21 mouse cellular contexts compared by ENCODE assay signal in the genomic region with DNA sequence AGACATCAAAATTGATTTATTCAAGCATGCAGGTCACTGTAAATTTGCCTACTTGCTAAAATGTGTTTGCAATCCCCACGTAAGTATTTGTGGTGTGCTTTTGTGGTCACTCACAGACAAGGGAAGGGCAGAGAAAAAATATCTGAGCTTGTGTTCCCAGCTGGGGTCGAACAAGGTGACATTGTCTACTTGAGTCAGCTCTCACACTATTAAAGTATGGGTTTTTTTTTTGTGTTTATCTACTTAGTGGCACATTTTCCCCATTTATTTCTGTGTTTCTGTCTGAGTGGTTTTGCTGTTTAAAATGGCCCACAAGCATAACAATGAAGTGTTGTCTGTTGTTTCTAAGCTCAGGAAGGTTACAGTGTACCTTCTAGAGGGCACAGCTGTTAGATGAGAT.
"Had no signal": no experiment of that assay in that cellular context is flagged by ENCODE, and none has a peak within 500 bp of the region (broad histone marks: within the 10 kb centered on the region; RNA-seq: fewer than 3 reads in every experiment).

No protein-coding gene starts in this region.

- H3K4me2 ChIP-seq: intestine, embryonic 15.5 days; kidney, embryonic 15.5 days; liver, embryonic 13.5 days; midbrain, embryonic 13.5 days; neural tube, embryonic 13.5 days had no signal

- H3K4me1 ChIP-seq: liver, embryonic 13.5 days; megakaryocyte, embryonic 14.5 days; midbrain, embryonic 10.5 days; midbrain, embryonic 13.5 days had no signal

- H3K9ac ChIP-seq: intestine, embryonic 15.5 days; kidney, embryonic 15.5 days; liver, embryonic 13.5 days; midbrain, embryonic 13.5 days; neural tube, embryonic 13.5 days had no signal

- H3K36me3 ChIP-seq: intestine, embryonic 15.5 days; kidney, embryonic 15.5 days; liver, embryonic 13.5 days; midbrain, embryonic 10.5 days; midbrain, embryonic 13.5 days; neural tube, embryonic 13.5 days had no signal

- H3K9me3 ChIP-seq: intestine, embryonic 15.5 days; kidney, embryonic 15.5 days; liver, embryonic 13.5 days; megakaryocyte, embryonic 14.5 days; midbrain, embryonic 10.5 days; midbrain, embryonic 13.5 days; neural tube, embryonic 13.5 days had no signal

- H3K4me3 ChIP-seq: intestine, embryonic 15.5 days; kidney, embryonic 15.5 days; left cerebral cortex, adult 2 months; liver, embryonic 13.5 days; megakaryocyte, embryonic 14.5 days; midbrain, embryonic 10.5 days; midbrain, embryonic 13.5 days; myocyte; neural tube, embryonic 13.5 days had no signal

- ATAC-seq: intestine, embryonic 15.5 days; midbrain, embryonic 13.5 days; midbrain, embryonic 16.5 days had no signal

- DNase-seq: kidney, adult 11 months; kidney, adult 8-10 months; kidney, postnatal 10 days; kidney, postnatal 36 days; layer of hippocampus, postnatal 36 days; liver, embryonic 13.5 days; retina, postnatal 1 day; right cerebral cortex, postnatal 25 days; spleen, adult 18-20 months; thymus, adult 2 months; thymus, postnatal 14 days; thymus, postnatal 4 days had no signal

- H3K27me3 ChIP-seq: intestine, embryonic 15.5 days; kidney, embryonic 15.5 days; liver, embryonic 13.5 days; megakaryocyte, embryonic 14.5 days; midbrain, embryonic 13.5 days; neural tube, embryonic 13.5 days had no signal

- H3K27ac ChIP-seq: intestine, embryonic 15.5 days; kidney, embryonic 15.5 days; left cerebral cortex, adult 2 months; liver, embryonic 13.5 days; midbrain, embryonic 10.5 days; midbrain, embryonic 13.5 days; neural tube, embryonic 13.5 days had no signal
